Mouse (Mus musculus) ovary, adult 18-20 months (tissue): ENCODE data around the gene Ghrhr.

Experiments used
- DNase-seq: peaks from one replicate; pipeline ENCODE4 v3.0.0; 2022; ENCODE audit warnings: low spot score, mixed read lengths

The Ghrhr gene

GRCm38 (mm10) chr6:55396176-55396575 lies 20.1 kb downstream of the Ghrhr start:
- no peak for DNase-seq

- peak; percentile 73 for DNase-seq
Measured at GRCm38 (mm10) chr6:55396622-55397041, 20.5 kb downstream of the Ghrhr start.

- no peak for DNase-seq
Measured at GRCm38 (mm10) chr6:55398869-55399628, 23.0 kb downstream of the Ghrhr start.

- DNase-seq, result peak; percentile 32
Measured at GRCm38 (mm10) chr6:55399910-55400309, 23.8 kb downstream of the Ghrhr start.

DNA sequence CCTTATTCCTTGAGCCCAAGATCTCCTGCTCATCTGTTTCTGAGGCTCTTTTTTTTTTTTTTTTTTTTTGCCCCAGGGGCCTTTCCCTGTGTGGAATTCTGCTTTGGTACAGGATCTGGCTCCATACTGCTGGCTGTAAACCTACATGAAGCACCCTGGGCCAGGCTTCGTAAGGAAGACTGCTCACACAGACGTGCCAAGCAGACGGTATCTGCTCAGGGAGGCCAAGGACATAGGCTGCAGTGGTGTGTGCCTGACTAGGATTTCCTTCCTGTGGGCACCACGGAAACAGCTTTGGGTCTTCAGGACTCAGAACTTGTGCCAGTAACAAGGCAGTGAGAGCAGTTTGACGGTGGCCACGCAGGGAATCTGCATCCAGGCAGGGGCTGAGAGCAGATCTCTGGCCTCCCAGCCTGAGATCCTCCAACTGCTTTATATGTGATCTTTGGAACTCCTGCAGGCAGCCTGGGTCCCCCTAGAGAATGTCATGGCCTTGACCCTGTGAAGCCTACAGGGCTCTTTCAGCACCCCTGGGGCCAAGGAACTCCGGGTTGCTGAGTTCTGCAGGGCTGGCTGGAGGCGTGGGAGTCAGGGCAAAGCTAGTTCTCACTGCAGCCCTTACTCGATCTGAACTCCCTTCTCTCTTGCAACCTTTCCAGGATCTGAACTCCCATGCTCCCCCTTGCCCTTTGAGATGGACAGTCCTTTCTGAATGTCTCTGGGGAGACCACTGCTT lies 26.1 kb downstream of the Ghrhr start:
- DNase-seq, result no peak

- no peak for DNase-seq
Measured at GRCm38 (mm10) chr6:55403411-55404309, 27.6 kb downstream of the Ghrhr start.

DNA sequence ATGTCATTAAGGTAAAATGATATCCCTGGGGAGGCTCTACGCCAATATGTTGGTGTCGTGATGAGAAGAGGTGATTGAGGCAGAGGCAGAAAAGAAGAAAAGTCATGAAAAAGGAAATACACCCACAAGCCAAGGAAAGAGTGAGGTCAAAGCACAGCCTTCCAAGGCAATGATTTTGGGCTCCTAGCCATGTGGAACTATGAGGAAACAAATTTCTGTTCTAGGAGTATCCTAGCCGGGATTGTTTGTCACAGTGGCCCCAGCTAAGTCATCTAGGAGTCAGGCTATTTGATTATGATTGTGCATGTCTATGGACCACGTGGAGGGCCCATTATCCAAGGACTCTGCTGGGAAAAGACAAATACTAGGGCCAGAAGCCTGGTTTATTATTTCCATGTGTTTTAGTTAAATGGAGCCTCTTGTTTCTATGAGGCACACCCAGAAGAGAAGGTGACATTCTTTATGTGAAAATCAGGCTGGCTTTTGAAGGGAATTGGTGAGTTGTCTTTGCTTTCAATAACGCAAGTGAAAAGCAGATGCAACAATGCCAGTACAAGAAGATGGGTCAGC lies 28.4 kb downstream of the Ghrhr start:
- DNase-seq, result no peak

- no peak for DNase-seq
Measured at GRCm38 (mm10) chr6:55407345-55407744, 31.2 kb downstream of the Ghrhr start.

- no peak for DNase-seq
Measured at GRCm38 (mm10) chr6:55410119-55410775, 34.2 kb downstream of the Ghrhr start.

- no peak for DNase-seq
Measured at GRCm38 (mm10) chr6:55410977-55411376, 34.9 kb downstream of the Ghrhr start.

DNA sequence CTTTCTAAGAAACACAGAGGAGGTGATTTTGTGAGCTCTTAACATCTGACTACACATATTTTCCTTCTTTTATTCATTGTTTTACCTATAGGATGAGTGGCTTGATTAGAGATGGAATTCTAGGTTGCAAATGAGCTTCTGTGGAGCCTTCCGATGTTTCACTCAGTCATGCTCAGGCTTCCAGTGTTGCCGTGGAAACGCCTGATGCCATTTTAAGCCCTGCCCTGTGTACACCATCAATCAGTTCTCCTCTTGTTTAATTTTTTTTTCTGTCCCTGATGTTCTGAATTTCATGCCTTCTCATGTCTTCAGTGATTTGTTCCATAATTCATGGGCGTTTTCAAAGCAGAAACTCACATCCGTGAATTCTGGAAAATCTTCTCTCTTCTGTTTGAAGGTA lies 40.1 kb downstream of the Ghrhr start:
- no peak for DNase-seq

DNA sequence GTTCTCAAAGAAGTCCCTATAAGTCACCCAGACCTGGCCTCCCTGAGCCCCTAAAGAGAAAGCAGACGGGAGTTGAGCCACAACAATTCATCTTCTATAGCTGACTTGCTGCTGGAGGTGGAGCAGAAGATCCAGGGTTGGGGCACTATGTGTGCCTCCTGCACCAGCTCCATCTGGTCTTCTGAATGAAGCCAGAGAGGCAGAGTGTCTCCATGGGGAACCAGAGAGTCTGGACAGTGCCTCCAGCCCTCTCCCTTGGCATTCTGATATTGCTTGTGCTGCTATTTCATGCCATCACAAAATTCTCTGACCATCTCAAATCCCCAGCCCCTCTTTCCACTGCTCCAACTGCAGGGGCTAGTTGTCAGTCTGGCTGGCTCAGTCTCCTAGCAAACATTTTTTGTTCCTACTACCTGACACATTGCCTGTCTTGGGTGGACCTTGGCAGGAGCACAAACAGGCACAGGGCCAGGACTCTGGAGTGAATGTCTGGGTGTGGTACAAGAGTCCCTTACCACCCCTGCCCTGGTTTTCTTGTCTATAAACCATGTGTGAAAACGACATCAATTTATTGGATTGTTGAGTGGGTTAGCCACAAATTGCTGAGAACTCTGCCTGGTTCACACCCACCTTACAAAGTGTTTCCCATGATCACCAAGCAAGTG lies 42.8 kb downstream of the Ghrhr start:
- DNase-seq, result no peak

- no peak for DNase-seq
Measured at GRCm38 (mm10) chr6:55420411-55420810, 44.3 kb downstream of the Ghrhr start.

DNA sequence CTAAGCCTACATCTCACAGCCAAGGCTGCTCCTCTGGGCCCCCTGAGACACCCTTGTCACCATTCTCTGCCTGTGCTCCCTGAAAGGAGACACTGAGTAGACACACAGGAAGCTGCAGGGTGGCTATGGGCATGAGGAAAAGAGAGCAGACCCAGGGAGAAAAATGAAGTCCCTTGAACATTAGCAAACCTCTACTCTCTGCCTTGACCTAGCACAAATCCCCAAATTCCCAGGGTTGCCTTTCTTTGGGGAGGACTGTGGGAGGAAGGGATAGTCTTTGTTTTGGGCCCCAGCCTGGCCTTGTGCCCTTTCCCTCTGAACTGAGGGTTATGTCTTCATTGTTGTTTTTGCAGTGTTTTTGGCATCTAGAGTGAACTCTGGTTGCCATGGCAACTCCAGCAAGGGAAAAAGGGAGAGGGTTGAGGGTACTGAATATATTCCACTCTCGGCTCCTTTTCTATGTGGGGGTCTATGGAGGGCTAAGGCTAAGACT lies 44.8 kb downstream of the Ghrhr start:
- no peak for DNase-seq

GRCm38 (mm10) chr6:55432121-55432520 lies 56.0 kb downstream of the Ghrhr start:
- DNase-seq, result no peak

DNA sequence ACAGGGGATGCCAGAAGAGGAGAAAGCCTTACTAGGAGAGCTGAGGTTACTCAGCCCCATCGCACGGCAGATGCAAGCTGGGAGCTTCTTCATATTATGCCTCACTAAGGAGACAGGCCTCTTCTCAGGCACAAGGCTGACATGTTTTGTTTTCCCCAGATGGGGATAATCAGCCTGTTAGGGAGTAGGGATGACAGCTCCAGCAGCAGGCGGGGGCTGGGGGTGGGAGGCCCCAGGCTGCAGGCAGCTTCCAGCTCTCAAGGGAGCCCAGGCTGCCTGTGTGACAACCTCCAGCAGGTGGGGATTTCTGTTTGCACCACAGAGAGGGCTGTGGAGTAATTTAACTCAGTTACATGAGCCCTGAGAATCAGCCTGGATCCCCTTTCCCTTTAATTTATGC lies 58.3 kb downstream of the Ghrhr start:
- peak; percentile 20 for DNase-seq

DNA sequence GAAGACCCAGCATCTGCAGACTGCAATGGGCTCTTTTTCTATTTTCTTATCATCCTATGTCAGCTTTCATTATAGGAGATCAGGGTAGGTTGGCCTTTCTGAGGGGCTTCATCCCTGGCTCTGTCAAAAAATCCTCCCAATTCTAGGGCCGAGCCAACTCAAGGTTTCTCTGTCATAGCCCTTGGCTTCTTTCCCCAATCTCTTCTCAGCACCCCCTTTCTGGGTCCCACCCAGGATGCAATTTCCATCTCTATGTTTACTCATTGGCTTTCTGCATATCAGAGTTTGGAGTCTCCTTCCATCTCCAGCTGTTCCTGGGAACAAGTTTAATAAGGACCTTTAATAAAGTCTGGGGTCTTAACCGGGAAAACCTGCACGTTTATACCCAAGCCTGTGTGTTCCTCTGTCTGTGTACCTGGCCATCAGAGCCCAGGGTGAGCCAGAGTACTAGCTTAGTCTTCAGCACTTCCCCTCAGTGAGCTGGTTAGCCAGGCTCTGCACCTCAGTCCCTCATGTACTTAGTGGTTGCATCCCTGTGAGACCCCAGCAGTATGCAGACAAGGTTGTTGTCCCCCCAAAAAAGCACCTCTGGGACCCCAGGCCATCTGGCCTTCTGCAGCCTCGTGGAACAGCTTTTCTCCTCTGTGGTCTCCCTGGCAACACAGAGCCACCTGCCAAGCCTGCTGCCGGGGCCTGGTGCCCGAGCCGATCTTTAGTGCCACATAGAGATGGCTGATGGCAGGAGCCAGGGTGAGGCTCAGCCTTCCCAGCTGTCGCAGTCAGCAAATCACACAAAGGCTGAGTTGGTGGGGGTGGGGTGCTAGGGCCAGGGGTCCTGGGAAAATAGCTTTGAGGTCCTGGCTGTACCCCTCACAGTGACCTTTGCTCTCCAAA lies 59.4 kb downstream of the Ghrhr start:
- no peak for DNase-seq

- no peak for DNase-seq
Measured at GRCm38 (mm10) chr6:55437919-55438318, 61.8 kb downstream of the Ghrhr start.
